Mouse (Mus musculus) stomach, embryonic 16.5 days (tissue): ENCODE data around the gene H2-Eb2. TPM values are rescaled to one million over a fixed set of nuclear protein-coding genes. Genes with fewer than 3 reads are reported as not detected.
A peak's percentile ranks its signal among the peaks of the same experiment; 100 is the strongest.

Experiments used
- ATAC-seq: fragments of 200-750 bp; cut with Nextera tagmentation; 2 replicates; pipeline ENCODE4 v1.8.0; 2017; ENCODE audit warnings: moderate number of reproducible peaks, moderate TSS enrichment; ENCODE audit not compliant: insufficient read depth, low FRiP score
- H3K27ac ChIP-seq: fragments of 300-500 bp; sonication (generic); 2 replicates; pipeline ENCODE4 v1.5.1; 2014; ENCODE audit warnings: low read length
- H3K27me3 ChIP-seq: fragments of 300-500 bp; sonication (generic); 2 replicates; pipeline ENCODE4 v1.6.1; 2014; ENCODE audit warnings: low read length, control low read depth, mixed read lengths; ENCODE audit not compliant: control insufficient read depth, insufficient read depth
- H3K36me3 ChIP-seq: fragments of 300-500 bp; sonication (generic); 2 replicates; pipeline ENCODE4 v1.6.1; 2014; ENCODE audit warnings: low read length; ENCODE audit not compliant: control insufficient read depth, insufficient read depth
- H3K4me1 ChIP-seq: fragments of 300-500 bp; sonication (generic); 2 replicates; pipeline ENCODE4 v1.6.1; 2014; ENCODE audit warnings: low read length, control low read depth, mixed read lengths; ENCODE audit not compliant: control insufficient read depth, insufficient read depth
- H3K4me2 ChIP-seq: fragments of 300-500 bp; sonication (generic); 2 replicates; pipeline ENCODE4 v1.6.1; 2014; ENCODE audit warnings: low read depth, low read length, mixed read lengths
- H3K4me3 ChIP-seq: fragments of 300-500 bp; sonication (generic); replicated peaks from 2 replicates; pipeline ENCODE4 v1.5.1; 2014; ENCODE audit warnings: mild to moderate bottlenecking, low read length
- H3K9ac ChIP-seq: fragments of 300-500 bp; sonication (generic); 2 replicates; pipeline ENCODE4 v1.6.1; 2014; ENCODE audit warnings: low read length
- H3K9me3 ChIP-seq: fragments of 300-500 bp; sonication (generic); replicated peaks from 2 replicates; pipeline ENCODE4 v1.6.1; 2016; ENCODE audit warnings: low read length, control low read depth; ENCODE audit not compliant: control insufficient read depth
- WGBS: fragments of 180-500 bp; shearing (Covaris S2); extraction: QIAGEN DNeasy Blood & Tissue Kit; methylation state at CpG from one replicate; pipeline ENCODE4 v1.1.7; 2014; 5-methylcytosine and 5-hydroxymethylcytosine counted together
- polyA plus RNA-seq: library from polyadenylated mRNA; unstranded; fragments of >200 nt; fragmentation: Nextera tagmentation; extraction: Ambion mirVana; gene quantifications from 2 replicates; pipeline ENCODE4 v1.2.1, GENCODE M21; 2015

Gene H2-Eb2
- not detected in 2 replicates for polyA plus RNA-seq

DNA sequence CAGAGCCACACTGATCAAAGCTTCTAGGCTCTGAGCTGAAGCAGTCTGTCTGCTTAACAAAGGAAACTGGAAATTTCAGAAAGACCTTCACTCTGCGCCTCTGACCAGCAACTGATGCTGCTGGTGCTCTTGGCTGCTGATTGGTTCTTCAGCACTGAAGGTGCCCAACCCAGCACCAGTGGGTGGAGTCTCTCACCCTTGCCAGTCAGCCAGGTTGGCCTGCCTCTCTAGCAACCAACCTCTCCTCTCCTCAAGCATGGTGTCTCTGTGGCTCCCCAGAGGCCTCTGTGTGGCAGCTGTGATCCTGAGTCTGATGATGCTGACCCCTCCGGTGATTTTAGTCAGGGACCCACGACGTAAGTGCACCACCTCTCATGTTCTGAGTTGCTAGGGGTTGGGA lies at the start of gene H2-Eb2:
Gene H2-Eb2 (plus strand): TSS at position 230 of the 400 bp plus-strand sequence.
- 45% methylated on average over 4 of the region's 4 CpGs for WGBS
- Histone ChIP-seq H3K27ac (no peak within 1 kb of the TSS), H3K27me3 (no peaks in the 10 kb centered on the region), H3K9ac (no peak within 1 kb of the TSS), H3K36me3 (no peaks in the 10 kb centered on the region), H3K4me3 (no peak within 1 kb of the TSS), H3K9me3 (no peaks in the 10 kb centered on the region), H3K4me1 (no peaks in the 10 kb centered on the region), H3K4me2 (no peak within 1 kb of the TSS)
- ATAC-seq, result no peak

DNA sequence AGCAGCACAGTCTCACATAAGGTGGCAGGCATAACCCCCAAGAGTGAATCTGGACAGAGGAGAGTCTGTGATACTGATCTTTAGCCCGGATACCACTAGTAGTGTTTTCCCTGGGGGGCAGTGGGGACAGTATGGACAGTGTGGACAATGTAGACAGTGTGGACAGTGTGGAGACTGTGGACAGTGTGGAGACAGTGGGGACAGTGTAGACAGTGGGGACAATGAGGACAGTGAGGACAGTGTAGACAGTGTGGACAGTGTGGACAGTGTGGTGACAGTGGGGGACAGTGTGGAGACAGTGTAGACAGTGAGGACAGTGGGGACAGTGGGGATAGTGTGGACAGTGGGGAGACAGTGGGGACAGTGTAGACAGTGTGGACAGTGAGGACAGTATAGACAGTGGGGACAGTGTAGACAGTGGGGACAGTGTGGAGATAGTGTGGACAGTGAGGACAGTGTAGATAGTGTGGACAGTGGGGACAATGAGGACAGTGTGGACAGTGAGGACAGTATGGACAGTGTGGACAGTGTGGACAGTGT lies 44.9 kb upstream of the H2-Eb2 start:
- no peak overlapping the region for H3K4me3 ChIP-seq
- no peak overlapping the region for H3K4me2 ChIP-seq
- no peak overlapping the region for H3K9ac ChIP-seq
- no peak overlapping the region for H3K27ac ChIP-seq
- 70% methylated on average over 1 of the region's 1 CpGs for WGBS
- no peaks in the 10 kb centered on the region for H3K27me3 ChIP-seq
- no peaks in the 10 kb centered on the region for H3K36me3 ChIP-seq
- ATAC-seq, result no peak
- H3K4me1 ChIP-seq, result no peaks in the 10 kb centered on the region
- no peaks in the 10 kb centered on the region for H3K9me3 ChIP-seq

GRCm38 (mm10) chr17:34281836-34282235 lies 43.6 kb upstream of the H2-Eb2 start:
- WGBS, result 67% methylated on average over 1 of the region's 1 CpGs
- no peaks in the 10 kb centered on the region for H3K27me3 ChIP-seq
- no peak overlapping the region for H3K4me3 ChIP-seq
- no peaks in the 10 kb centered on the region for H3K9me3 ChIP-seq
- no peak for ATAC-seq
- no peak overlapping the region for H3K9ac ChIP-seq
- no peak overlapping the region for H3K27ac ChIP-seq
- H3K4me1 ChIP-seq, result no peaks in the 10 kb centered on the region
- no peaks in the 10 kb centered on the region for H3K36me3 ChIP-seq
- H3K4me2 ChIP-seq, result no peak overlapping the region

- no peaks in the 10 kb centered on the region for H3K27me3 ChIP-seq
- no peak overlapping the region for H3K4me3 ChIP-seq
- H3K4me1 ChIP-seq, result no peaks in the 10 kb centered on the region
- H3K4me2 ChIP-seq, result no peak overlapping the region
- no peak overlapping the region for H3K27ac ChIP-seq
- H3K9me3 ChIP-seq, result no peaks in the 10 kb centered on the region
- 62% methylated on average over 4 of the region's 4 CpGs for WGBS
- no peak overlapping the region for H3K9ac ChIP-seq
- no peaks in the 10 kb centered on the region for H3K36me3 ChIP-seq
- no peak for ATAC-seq
These were observed 40.1 kb upstream of the H2-Eb2 start for GRCm38 (mm10) chr17:34285371-34285770.

DNA sequence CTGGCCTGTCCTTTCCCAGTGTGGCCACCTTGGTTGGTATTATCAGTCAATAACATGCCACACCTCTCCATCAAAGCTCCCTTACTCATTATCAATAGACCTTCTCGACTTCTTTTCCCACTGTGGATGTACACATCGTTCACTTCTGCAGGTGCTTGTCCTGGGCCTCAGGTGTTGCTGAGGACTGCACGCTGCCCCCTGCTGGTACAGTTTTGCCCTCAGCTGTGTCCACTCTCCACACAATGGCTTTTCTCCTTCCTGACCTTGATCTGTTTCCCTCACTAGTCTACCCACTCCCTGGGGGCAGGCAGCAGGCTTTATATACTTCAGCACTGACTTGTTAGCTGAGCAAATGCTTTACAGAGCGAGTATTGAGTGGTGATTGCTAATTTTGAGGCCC lies 39.6 kb upstream of the H2-Eb2 start:
- no peak for ATAC-seq
- Histone ChIP-seq H3K9ac (no peak overlapping the region), H3K36me3 (no peaks in the 10 kb centered on the region), H3K9me3 (no peaks in the 10 kb centered on the region), H3K4me3 (no peak overlapping the region), H3K27me3 (no peaks in the 10 kb centered on the region), H3K27ac (no peak overlapping the region), H3K4me2 (no peak overlapping the region), H3K4me1 (no peaks in the 10 kb centered on the region)
- 33% methylated on average over 4 of the region's 4 CpGs for WGBS

GRCm38 (mm10) chr17:34286501-34286900 lies 39.0 kb upstream of the H2-Eb2 start:
- H3K27me3 ChIP-seq, result no peaks in the 10 kb centered on the region
- no peak overlapping the region for H3K4me2 ChIP-seq
- WGBS, result 70% methylated on average over 5 of the region's 5 CpGs
- H3K4me3 ChIP-seq, result no peak overlapping the region
- no peak for ATAC-seq
- H3K27ac ChIP-seq, result no peak overlapping the region
- no peaks in the 10 kb centered on the region for H3K9me3 ChIP-seq
- H3K9ac ChIP-seq, result no peak overlapping the region
- no peaks in the 10 kb centered on the region; the same call in 1 of the 2 replicates for H3K4me1 ChIP-seq
- no peaks in the 10 kb centered on the region for H3K36me3 ChIP-seq

- Histone ChIP-seq H3K4me3 (no peak overlapping the region), H3K4me1 (no peaks in the 10 kb centered on the region; the same call in 1 of the 2 replicates), H3K9me3 (no peaks in the 10 kb centered on the region), H3K27ac (no peak overlapping the region), H3K9ac (no peak overlapping the region), H3K27me3 (no peaks in the 10 kb centered on the region), H3K36me3 (no peaks in the 10 kb centered on the region), H3K4me2 (no peak overlapping the region)
- 53% methylated on average over 6 of the region's 6 CpGs for WGBS
- no peak for ATAC-seq
These were observed 38.5 kb upstream of the H2-Eb2 start for GRCm38 (mm10) chr17:34286999-34287398.

DNA sequence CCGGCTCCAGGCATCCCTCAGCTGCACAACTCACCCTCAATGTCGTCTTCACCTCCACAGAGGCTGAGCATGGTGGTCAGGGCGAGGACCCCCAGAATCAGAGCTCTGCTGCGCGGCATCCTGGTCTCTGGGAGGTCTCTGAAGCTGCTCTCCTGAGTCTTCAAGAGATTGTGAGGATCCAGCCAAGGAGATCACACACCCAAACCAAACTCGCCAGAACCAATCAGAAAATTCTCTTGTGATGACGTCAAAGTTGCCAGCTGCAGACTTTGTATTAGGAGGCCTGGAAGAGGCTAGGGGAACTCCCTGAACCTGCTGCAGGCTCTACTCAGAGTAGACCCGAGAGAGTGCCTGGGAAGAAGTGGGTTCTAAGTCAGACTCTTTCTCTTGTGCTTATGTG lies 37.8 kb upstream of the H2-Eb2 start, which contains the start of gene H2-Aa:
Gene H2-Aa (minus strand): TSS at position 176 of the 400 bp plus-strand sequence.
- H3K4me2 ChIP-seq, result no peak within 1 kb of the TSS
- peak; percentile 71; the same call in 1 of the 2 replicates for ATAC-seq
- WGBS, result 15% methylated on average over 8 of the region's 8 CpGs
- H3K4me1 ChIP-seq, result no peaks in the 10 kb centered on the region; the same call in 1 of the 2 replicates
- H3K27ac ChIP-seq, result no peak within 1 kb of the TSS
- H3K9me3 ChIP-seq, result no peaks in the 10 kb centered on the region
- H3K36me3 ChIP-seq, result no peaks in the 10 kb centered on the region
- H3K4me3 ChIP-seq, result no peak within 1 kb of the TSS
- no peaks in the 10 kb centered on the region for H3K27me3 ChIP-seq
- no peak within 1 kb of the TSS for H3K9ac ChIP-seq

DNA sequence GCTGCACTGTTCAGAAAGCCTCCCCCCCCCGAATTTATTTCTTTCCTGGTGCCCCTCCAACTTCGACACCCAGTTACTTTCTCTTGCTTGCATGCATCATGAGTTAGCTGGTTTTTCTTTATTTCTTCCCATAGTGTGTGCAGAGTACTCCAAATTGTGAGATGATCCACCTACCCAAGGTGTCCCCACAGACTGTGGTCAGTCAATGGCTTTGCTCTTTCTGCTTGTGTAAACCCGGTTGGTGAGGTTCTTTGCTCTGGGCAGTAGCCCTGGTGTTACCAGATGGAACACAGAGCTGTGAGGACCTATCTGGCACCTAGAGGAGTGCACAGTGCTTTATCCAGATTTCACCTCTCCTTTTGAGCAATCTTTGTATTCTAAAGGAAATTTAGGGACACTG lies 37.3 kb upstream of the H2-Eb2 start:
- no peaks in the 10 kb centered on the region for H3K27me3 ChIP-seq

More for the DNA sequence above, 37.3 kb upstream of the H2-Eb2 start:
- Histone ChIP-seq H3K9ac (no peak overlapping the region), H3K4me3 (no peak overlapping the region), H3K4me1 (no peaks in the 10 kb centered on the region; the same call in 1 of the 2 replicates), H3K36me3 (no peaks in the 10 kb centered on the region), H3K4me2 (no peak overlapping the region), H3K27ac (no peak overlapping the region), H3K9me3 (no peaks in the 10 kb centered on the region)
- no peak for ATAC-seq
- WGBS, result 74% methylated on average over 3 of the region's 3 CpGs
